Mouse (Mus musculus): ENCODE measurements around the gene Mgea5. TPM values are rescaled to one million over a fixed set of nuclear protein-coding genes. Genes with fewer than 3 reads are reported as not detected.
"Not testable (repeated sequence)": the region's sequence is repeated elsewhere in the genome, so short reads cannot be mapped to it uniquely, and the experiment has no call there.

Gene Mgea5
- polyA plus RNA-seq, 1 experiment from 2014 or later: 42.9 TPM

DNA sequence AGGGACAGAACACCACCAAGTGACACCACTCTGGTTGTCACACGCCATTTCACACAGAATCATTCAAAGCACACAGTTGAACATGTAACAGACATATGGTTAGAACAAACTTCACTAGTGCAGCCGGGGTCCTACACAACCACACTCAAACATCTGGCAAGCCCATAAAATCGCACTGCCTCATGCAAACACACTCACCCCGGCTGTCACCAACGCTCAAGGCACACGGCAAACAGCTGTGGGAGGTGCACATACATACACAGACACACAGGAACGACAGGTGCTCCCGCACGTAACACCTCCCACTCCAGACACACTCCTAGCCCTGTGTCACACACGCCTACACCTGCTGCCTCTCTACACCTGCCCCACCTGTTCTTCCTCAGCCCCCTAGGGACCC lies 31.5 kb upstream of the Mgea5 start:
- no peak for ATAC-seq (ENCODE audit: low FRiP score, low TSS enrichment)
- 41% methylated on average over 10 of the region's 10 CpGs for WGBS

GRCm38 (mm10) chr19:45813801-45814200 lies 30.2 kb upstream of the Mgea5 start:
- H3K9me3 ChIP-seq (ENCODE audit: low read length): no peaks in the 10 kb centered on the region
- H3K4me1 ChIP-seq (ENCODE audit: insufficient read depth, low read length): peaks cover 51% of the 10 kb centered on the region
- H3K4me2 ChIP-seq (replicated peaks; ENCODE audit: low read depth, low read length): no peak overlapping the region
- H3K27ac ChIP-seq (ENCODE audit: low read length): no peak overlapping the region
- WGBS: 13% methylated on average over 9 of the region's 12 CpGs
- ATAC-seq (ENCODE audit: low FRiP score, low TSS enrichment): no peak
- H3K4me3 ChIP-seq (ENCODE audit: low read length): no peak overlapping the region
- H3K27me3 ChIP-seq (ENCODE audit: insufficient read depth, low read length): peaks cover 6% of the 10 kb centered on the region
- H3K36me3 ChIP-seq (ENCODE audit: insufficient read depth, low read length): no peaks in the 10 kb centered on the region
- H3K9ac ChIP-seq (replicated peaks; ENCODE audit: low read length): no peak overlapping the region

More for the DNA sequence above, 31.5 kb upstream of the Mgea5 start:
- no peaks in the 10 kb centered on the region for H3K9me3 ChIP-seq (ENCODE audit: low read length)
- peaks cover 6% of the 10 kb centered on the region for H3K27me3 ChIP-seq (ENCODE audit: insufficient read depth, low read length)
- H3K36me3 ChIP-seq (ENCODE audit: insufficient read depth, low read length): no peaks in the 10 kb centered on the region
- peak overlapping the region; percentile 75 for H3K4me2 ChIP-seq (replicated peaks; ENCODE audit: low read depth, low read length)
- H3K4me1 ChIP-seq (ENCODE audit: insufficient read depth, low read length): peaks cover 51% of the 10 kb centered on the region
- H3K4me3 ChIP-seq (ENCODE audit: low read length): peak overlapping the region; percentile 44
- H3K27ac ChIP-seq (ENCODE audit: low read length): no peak overlapping the region
- peak overlapping the region; percentile 60; the same call in 1 of the 2 replicates for H3K9ac ChIP-seq (replicated peaks; ENCODE audit: low read length)

DNA sequence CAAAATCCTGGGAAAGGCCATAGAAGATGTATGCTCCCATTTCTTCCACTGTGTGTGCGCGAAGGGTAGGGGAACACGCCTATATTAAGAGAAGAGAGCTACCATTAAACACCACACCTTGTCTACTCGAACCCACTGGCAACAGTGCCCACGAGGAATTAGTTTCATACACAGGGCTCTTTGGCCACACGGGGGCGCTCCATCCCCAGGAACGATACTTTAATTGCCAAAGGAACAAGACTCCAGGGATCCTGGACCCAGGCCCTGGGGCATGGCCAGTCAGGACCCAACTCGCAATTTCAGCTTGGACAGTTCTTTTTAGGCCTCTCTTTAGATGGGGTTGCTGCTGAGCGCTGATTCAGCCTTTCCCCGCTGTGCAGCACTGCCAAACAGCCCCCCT lies 29.6 kb upstream of the Mgea5 start:
- Histone ChIP-seq H3K27me3 (ENCODE audit: insufficient read depth, low read length) (peaks cover 6% of the 10 kb centered on the region), H3K4me2 (replicated peaks; ENCODE audit: low read depth, low read length) (no peak overlapping the region), H3K36me3 (ENCODE audit: insufficient read depth, low read length) (no peaks in the 10 kb centered on the region), H3K4me3 (ENCODE audit: low read length) (no peak overlapping the region), H3K4me1 (ENCODE audit: insufficient read depth, low read length) (peaks cover 51% of the 10 kb centered on the region), H3K9me3 (ENCODE audit: low read length) (no peaks in the 10 kb centered on the region), H3K27ac (ENCODE audit: low read length) (no peak overlapping the region), H3K9ac (replicated peaks; ENCODE audit: low read length) (no peak overlapping the region)
- no peak for ATAC-seq (ENCODE audit: low FRiP score, low TSS enrichment)
- 9% methylated on average over 11 of the region's 11 CpGs for WGBS

DNA sequence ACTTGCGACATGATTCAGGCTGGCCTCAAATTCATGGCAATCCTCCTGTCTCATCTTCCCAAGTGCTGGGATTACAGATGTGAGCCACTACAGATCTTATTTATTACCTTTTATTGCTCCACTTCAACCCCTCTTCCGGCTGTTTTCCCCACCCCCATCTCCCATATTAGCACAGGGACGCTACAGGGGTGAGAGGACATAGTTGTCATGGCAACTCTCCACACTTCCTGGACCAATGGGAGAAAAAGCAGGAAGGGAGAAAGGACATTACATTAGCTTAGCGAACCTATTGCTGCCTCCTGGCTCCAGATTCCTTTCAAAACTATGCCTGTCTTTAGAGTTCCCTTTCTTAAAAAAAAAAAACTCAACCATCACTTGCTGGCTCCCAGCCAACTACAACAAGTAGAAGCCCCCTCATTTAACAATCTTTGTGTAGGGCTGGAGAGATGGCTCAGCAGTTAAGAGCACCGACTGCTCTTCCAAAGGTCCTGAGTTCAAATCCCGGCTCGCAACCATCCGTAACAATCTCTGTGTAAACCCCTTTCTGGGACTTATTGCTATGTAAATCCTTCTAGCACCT lies 29.1 kb upstream of the Mgea5 start:
- Histone ChIP-seq H3K9ac (replicated peaks; ENCODE audit: low read length) (no peak overlapping the region), H3K27ac (ENCODE audit: low read length) (no peak overlapping the region), H3K4me2 (replicated peaks; ENCODE audit: low read depth, low read length) (peak overlapping the region; percentile 56), H3K9me3 (ENCODE audit: low read length) (no peaks in the 10 kb centered on the region), H3K27me3 (ENCODE audit: insufficient read depth, low read length) (peaks cover 6% of the 10 kb centered on the region), H3K4me3 (ENCODE audit: low read length) (peak overlapping the region; percentile 35), H3K36me3 (ENCODE audit: insufficient read depth, low read length) (no peaks in the 10 kb centered on the region), H3K4me1 (ENCODE audit: insufficient read depth, low read length) (peaks cover 46% of the 10 kb centered on the region)
- ATAC-seq (ENCODE audit: low FRiP score, low TSS enrichment): no peak
- 13% methylated on average over 8 of the region's 8 CpGs for WGBS

DNA sequence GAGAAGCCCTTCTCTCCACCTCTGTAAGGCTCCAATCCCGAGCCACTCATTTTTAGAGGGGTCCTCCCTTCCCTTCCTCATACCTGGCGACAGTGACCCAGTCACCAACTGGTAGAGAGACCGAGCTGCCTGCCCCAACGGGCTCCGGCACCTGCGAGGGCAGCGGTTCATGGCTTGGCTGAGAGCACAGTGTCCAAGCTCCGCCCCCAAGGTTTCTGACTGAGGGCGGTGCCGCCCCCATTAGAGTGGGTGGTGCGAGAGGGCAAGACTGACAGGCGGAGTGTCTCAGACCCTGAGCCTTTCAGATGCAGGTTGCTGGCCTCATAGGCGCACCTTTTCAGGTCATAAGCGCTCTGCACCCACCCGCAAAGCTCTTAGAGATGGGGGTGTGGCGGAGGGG lies 28.5 kb upstream of the Mgea5 start:
- H3K27me3 ChIP-seq (ENCODE audit: insufficient read depth, low read length): peaks cover 6% of the 10 kb centered on the region
- no peaks in the 10 kb centered on the region for H3K36me3 ChIP-seq (ENCODE audit: insufficient read depth, low read length)
- H3K9ac ChIP-seq (replicated peaks; ENCODE audit: low read length): no peak overlapping the region
- peak overlapping the region; percentile 35 for H3K4me3 ChIP-seq (ENCODE audit: low read length)
- peak overlapping the region; percentile 56 for H3K4me2 ChIP-seq (replicated peaks; ENCODE audit: low read depth, low read length)
- H3K9me3 ChIP-seq (ENCODE audit: low read length): no peaks in the 10 kb centered on the region
- peaks cover 40% of the 10 kb centered on the region for H3K4me1 ChIP-seq (ENCODE audit: insufficient read depth, low read length)
- WGBS: 0% methylated on average over 16 of the region's 16 CpGs
- no peak; the same call in 1 of the 2 replicates for ATAC-seq (ENCODE audit: low FRiP score, low TSS enrichment)
- H3K27ac ChIP-seq (ENCODE audit: low read length): no peak overlapping the region

- ATAC-seq (ENCODE audit: low FRiP score, low TSS enrichment): no peak
- Histone ChIP-seq H3K27ac (ENCODE audit: low read length) (no peak overlapping the region), H3K9ac (replicated peaks; ENCODE audit: low read length) (no peak overlapping the region), H3K4me3 (ENCODE audit: low read length) (no peak overlapping the region), H3K36me3 (ENCODE audit: insufficient read depth, low read length) (no peaks in the 10 kb centered on the region), H3K9me3 (ENCODE audit: low read length) (no peaks in the 10 kb centered on the region), H3K4me1 (ENCODE audit: insufficient read depth, low read length) (peaks cover 30% of the 10 kb centered on the region), H3K4me2 (replicated peaks; ENCODE audit: low read depth, low read length) (no peak overlapping the region), H3K27me3 (ENCODE audit: insufficient read depth, low read length) (peaks cover 6% of the 10 kb centered on the region)
- WGBS: 57% methylated on average over 12 of the region's 12 CpGs
Observed at GRCm38 (mm10) chr19:45811028-45811674, 27.5 kb upstream of the Mgea5 start.

DNA sequence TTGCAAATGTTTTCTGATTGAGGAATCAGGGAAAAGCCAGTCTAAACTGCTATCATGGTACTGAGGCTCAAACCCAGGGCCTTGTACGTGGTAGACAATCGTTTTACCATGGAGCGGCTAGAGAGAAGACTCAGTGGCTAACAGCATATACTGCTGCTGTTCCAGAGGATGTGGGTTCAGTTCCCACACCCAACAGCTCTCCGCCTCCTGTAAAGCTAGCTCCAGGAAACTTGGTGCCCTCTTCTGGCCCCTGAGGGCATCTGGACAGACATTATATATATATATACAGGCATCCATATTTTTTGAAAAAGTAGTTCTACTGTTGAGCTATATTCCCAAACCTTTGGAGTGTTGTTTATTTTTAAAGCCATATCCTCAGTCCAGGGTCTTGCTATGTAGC lies 24.1 kb upstream of the Mgea5 start:
- H3K27me3 ChIP-seq (ENCODE audit: insufficient read depth, low read length): peaks cover 3% of the 10 kb centered on the region; the same call in 1 of the 2 replicates
- no peaks in the 10 kb centered on the region for H3K9me3 ChIP-seq (ENCODE audit: low read length)
- no peaks in the 10 kb centered on the region for H3K36me3 ChIP-seq (ENCODE audit: insufficient read depth, low read length)
- peaks cover 10% of the 10 kb centered on the region for H3K4me1 ChIP-seq (ENCODE audit: insufficient read depth, low read length)
- no peak overlapping the region for H3K27ac ChIP-seq (ENCODE audit: low read length)
- H3K4me2 ChIP-seq (replicated peaks; ENCODE audit: low read depth, low read length): no peak overlapping the region
- 93% methylated on average over 4 of the region's 4 CpGs for WGBS
- no peak overlapping the region for H3K9ac ChIP-seq (replicated peaks; ENCODE audit: low read length)
- ATAC-seq (ENCODE audit: low FRiP score, low TSS enrichment): no peak
- no peak overlapping the region for H3K4me3 ChIP-seq (ENCODE audit: low read length)

DNA sequence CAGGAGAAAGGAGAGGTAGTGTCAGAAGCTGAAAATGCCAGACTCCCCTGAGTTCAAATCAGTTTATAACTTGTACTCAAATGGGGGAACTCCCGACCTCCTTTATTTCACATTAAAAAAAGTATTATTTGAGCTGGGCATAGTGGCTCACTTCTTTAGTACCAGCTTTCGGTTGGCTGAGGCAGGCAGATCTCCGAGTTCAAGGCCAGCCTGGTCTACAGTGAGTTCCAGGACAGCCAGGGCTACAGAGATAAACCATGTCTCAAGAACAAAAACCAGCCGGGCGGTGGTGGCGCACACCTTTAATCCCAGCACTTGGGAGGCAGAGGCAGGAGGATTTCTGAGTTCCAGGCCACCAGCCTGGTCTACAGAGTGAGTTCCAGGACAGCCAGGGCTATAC lies 22.2 kb upstream of the Mgea5 start:
- not testable (repeated sequence) for H3K27ac ChIP-seq (ENCODE audit: low read length); H3K4me2 ChIP-seq (replicated peaks; ENCODE audit: low read depth, low read length); H3K9ac ChIP-seq (replicated peaks; ENCODE audit: low read length); ATAC-seq (ENCODE audit: low FRiP score, low TSS enrichment); H3K4me3 ChIP-seq (ENCODE audit: low read length); H3K4me1 ChIP-seq (ENCODE audit: insufficient read depth, low read length); H3K9me3 ChIP-seq (ENCODE audit: low read length); H3K27me3 ChIP-seq (ENCODE audit: insufficient read depth, low read length); H3K36me3 ChIP-seq (ENCODE audit: insufficient read depth, low read length)
- WGBS: 95% methylated on average over 6 of the region's 6 CpGs

DNA sequence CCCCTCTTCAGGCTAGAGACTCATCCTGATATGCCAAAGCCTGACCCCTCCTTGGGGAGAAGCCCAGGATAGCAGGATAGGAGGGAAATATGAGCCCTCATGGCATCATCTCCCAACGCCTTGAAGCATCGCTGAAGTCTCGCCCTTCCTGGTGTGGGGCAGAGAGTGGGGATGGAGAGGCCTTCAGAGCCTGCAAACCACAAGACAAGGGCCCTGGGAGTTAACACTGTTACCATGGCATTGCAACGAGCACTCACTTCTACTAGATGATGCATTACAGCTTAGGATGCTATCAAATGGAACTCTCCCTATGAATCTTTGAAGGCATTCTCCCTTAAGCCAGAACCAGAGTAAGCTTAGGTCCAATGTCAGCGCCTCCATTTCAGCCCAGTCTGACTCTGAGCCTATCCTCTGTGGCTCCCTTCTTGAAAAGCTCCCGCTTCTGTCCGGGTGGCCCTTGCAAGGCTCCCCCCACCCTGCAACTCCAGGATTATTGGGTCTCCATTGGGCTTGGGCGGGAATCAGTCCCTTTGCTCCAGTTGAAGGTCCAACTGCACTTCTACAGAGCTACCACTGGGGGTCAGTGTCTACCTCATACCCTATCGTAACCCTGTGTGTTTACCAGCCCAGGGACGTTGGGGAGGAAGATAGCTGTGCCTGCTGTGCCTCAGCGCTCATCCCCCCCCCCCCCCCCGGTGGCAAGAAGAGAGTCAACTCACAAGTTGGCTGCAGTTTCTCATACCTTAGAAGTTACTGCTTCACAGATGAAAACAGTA lies 21.1 kb upstream of the Mgea5 start:
- no peaks in the 10 kb centered on the region for H3K9me3 ChIP-seq (ENCODE audit: low read length)
- 14% methylated on average over 12 of the region's 12 CpGs for WGBS
- H3K4me3 ChIP-seq (ENCODE audit: low read length): no peak overlapping the region
- no peak overlapping the region for H3K27ac ChIP-seq (ENCODE audit: low read length)
- H3K36me3 ChIP-seq (ENCODE audit: insufficient read depth, low read length): no peaks in the 10 kb centered on the region
- no peaks in the 10 kb centered on the region for H3K4me1 ChIP-seq (ENCODE audit: insufficient read depth, low read length)
- peak; percentile 47; the same call in 1 of the 2 replicates for ATAC-seq (ENCODE audit: low FRiP score, low TSS enrichment)
- H3K9ac ChIP-seq (replicated peaks; ENCODE audit: low read length): no peak overlapping the region
- H3K4me2 ChIP-seq (replicated peaks; ENCODE audit: low read depth, low read length): no peak overlapping the region
- no peaks in the 10 kb centered on the region for H3K27me3 ChIP-seq (ENCODE audit: insufficient read depth, low read length)

DNA sequence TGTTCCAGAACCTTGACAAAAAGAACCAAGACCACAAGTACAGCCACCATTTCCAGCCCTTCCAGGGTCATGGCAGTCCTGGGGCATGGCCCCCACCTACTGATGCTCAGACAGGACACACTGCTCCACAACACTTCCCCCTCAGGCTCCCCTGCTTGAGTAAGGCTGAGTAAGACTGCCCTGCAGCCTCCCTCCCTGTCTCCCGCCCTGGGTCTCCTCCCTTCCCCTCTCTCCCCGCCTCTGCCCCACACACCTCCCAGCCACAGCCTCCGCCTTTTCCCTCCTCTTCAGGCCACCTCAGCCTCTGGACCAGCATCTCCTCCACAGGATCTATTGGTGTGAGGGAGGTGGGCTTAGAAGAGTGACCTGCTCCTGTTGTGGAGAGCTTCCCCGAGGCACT lies 19.8 kb upstream of the Mgea5 start:
- H3K27ac ChIP-seq (ENCODE audit: low read length): no peak overlapping the region
- no peaks in the 10 kb centered on the region for H3K4me1 ChIP-seq (ENCODE audit: insufficient read depth, low read length)
- no peak for ATAC-seq (ENCODE audit: low FRiP score, low TSS enrichment)
- H3K27me3 ChIP-seq (ENCODE audit: insufficient read depth, low read length): no peaks in the 10 kb centered on the region
- H3K4me3 ChIP-seq (ENCODE audit: low read length): no peak overlapping the region
- no peak overlapping the region for H3K9ac ChIP-seq (replicated peaks; ENCODE audit: low read length)
- H3K4me2 ChIP-seq (replicated peaks; ENCODE audit: low read depth, low read length): no peak overlapping the region
- no peaks in the 10 kb centered on the region for H3K9me3 ChIP-seq (ENCODE audit: low read length)
- WGBS: 16% methylated on average over 4 of the region's 4 CpGs
- no peaks in the 10 kb centered on the region for H3K36me3 ChIP-seq (ENCODE audit: insufficient read depth, low read length)

Data from kidney, embryonic 16.5 days (tissue).